Mouse (Mus musculus): ENCODE results near the gene Ankrd35. TPM values are rescaled to one million over a fixed set of nuclear protein-coding genes. Genes with fewer than 3 reads are reported as not detected.

The Ankrd35 gene
- polyA plus RNA-seq, 1 experiment from 2014 or later, result 2.8 TPM

DNA sequence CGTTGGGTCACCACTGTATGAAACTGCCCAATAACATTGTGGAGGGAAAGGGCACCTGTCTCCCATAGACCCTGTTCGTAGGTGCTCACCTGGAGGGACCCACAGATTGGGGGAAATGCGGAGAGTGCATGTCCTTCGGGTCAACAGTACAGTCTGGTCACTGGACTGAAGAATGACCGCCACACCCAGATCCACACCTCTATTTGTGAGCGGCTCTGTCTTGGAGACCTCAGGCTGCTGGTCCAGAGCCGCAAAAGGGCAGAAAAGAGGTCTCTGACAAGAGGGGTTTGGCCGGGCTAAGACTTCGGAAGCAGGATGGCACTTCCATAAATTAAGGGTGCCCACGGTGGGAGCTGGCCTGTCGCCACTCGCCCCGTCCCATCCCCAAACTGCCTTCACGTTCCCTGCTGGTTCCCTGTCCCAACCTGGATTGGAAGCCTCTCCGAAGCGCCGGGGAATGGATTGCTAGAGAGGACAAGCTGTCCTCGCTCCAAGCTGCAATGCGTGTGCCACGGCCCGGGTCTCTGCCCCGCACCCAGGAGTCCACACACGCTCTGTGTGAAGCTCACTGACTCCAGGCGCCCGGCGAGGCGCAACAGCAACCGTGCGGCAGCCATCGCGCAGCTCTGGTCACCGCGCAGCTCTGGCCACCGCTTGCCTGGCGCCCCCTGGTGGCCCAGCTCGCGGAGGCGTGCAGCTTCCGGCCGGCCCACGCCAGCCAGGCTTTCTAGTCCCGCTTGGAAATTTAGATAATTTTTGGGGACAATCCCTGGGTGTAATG lies 38.2 kb downstream of the Ankrd35 start, which contains the start of gene Nudt17:
Gene Nudt17, minus strand, starts transcription at position 660 of the 781 bp plus-strand sequence.
- H3K4me2 ChIP-seq (ENCODE audit: low read length), result peak within 1 kb of the TSS; percentile 89
- 5% methylated on average over 42 of the region's 42 CpGs for WGBS
- H3K27ac ChIP-seq (ENCODE audit: low read depth, low read length), result no peak within 1 kb of the TSS
- H3K4me3 ChIP-seq (ENCODE audit: low read length), result peak within 1 kb of the TSS; percentile 54
- H3K9me3 ChIP-seq (ENCODE audit: control insufficient read depth, low read length), result no peaks in the 10 kb centered on the region
- H3K27me3 ChIP-seq (replicated peaks; ENCODE audit: control insufficient read depth, insufficient read depth, low read length), result no peaks in the 10 kb centered on the region
- peaks cover 4% of the 10 kb centered on the region; the same call in 1 of the 2 replicates for H3K36me3 ChIP-seq (ENCODE audit: control insufficient read depth, insufficient read depth, low read length)
- ATAC-seq, result peak; percentile 88
- peak within 1 kb of the TSS; percentile 79 for H3K9ac ChIP-seq (ENCODE audit: low read depth, low read length)
- no peaks in the 10 kb centered on the region for H3K4me1 ChIP-seq (ENCODE audit: control insufficient read depth, insufficient read depth, low read depth, low read length)

DNA sequence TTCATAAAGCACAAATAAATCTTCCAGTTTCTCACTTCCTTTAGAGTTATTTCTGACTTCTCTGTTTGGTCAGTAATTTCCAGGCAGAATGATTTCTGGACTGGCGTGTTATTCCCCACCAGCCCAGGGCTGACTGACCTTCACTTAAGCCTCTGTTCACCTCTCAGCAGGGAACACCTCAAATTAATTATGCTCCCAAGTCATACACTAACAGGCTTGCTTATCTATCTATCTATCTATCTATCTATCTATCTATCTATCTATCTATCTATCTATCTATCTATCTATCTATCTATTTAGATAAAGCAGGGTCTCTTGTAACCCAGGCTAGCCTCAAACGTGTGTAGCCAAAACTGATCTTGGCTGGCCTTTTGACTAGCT lies 38.7 kb downstream of the Ankrd35 start:
- no peaks in the 10 kb centered on the region for H3K27me3 ChIP-seq (replicated peaks; ENCODE audit: control insufficient read depth, insufficient read depth, low read length)
- WGBS, result 45% methylated on average over 2 of the region's 2 CpGs
- H3K4me3 ChIP-seq (ENCODE audit: low read length), result no peak overlapping the region; the same call in 1 of the 2 replicates
- H3K36me3 ChIP-seq (ENCODE audit: control insufficient read depth, insufficient read depth, low read length), result peaks cover 6% of the 10 kb centered on the region; the same call in 1 of the 2 replicates
- no peaks in the 10 kb centered on the region for H3K4me1 ChIP-seq (ENCODE audit: control insufficient read depth, insufficient read depth, low read depth, low read length)
- H3K9ac ChIP-seq (ENCODE audit: low read depth, low read length), result no peak overlapping the region
- no peaks in the 10 kb centered on the region for H3K9me3 ChIP-seq (ENCODE audit: control insufficient read depth, low read length)
- peak overlapping the region; percentile 89 for H3K4me2 ChIP-seq (ENCODE audit: low read length)
- no peak overlapping the region for H3K27ac ChIP-seq (ENCODE audit: low read depth, low read length)
- ATAC-seq, result peak; percentile 34; the same call in 1 of the 2 replicates

DNA sequence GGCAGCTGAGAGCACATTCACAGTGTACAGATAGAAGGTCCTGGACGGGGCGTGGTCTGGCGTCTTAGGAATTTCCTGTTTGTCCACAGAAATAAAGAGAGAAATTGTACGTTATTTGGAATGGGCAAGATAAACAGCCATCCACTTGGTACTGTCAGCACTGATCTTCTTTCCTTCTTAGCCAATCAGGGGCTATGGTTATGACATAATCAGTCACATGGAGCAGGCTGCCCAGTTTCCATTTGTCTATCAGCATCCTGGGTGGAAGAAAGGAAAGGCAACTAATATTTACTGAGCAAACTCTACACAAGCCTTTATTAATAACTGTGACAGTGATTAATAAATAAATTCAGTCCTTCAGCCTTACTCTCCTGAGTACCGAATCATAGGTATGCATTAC lies 44.4 kb downstream of the Ankrd35 start:
- no peaks in the 10 kb centered on the region for H3K9me3 ChIP-seq (ENCODE audit: control insufficient read depth, low read length)
- WGBS, result 91% methylated on average over 5 of the region's 5 CpGs
- no peak for ATAC-seq
- H3K36me3 ChIP-seq (ENCODE audit: control insufficient read depth, insufficient read depth, low read length), result peaks cover 9% of the 10 kb centered on the region
- no peak overlapping the region for H3K4me2 ChIP-seq (ENCODE audit: low read length)
- H3K4me1 ChIP-seq (ENCODE audit: control insufficient read depth, insufficient read depth, low read depth, low read length), result no peaks in the 10 kb centered on the region
- no peaks in the 10 kb centered on the region for H3K27me3 ChIP-seq (replicated peaks; ENCODE audit: control insufficient read depth, insufficient read depth, low read length)
- H3K9ac ChIP-seq (ENCODE audit: low read depth, low read length), result no peak overlapping the region
- no peak overlapping the region for H3K4me3 ChIP-seq (ENCODE audit: low read length)
- no peak overlapping the region for H3K27ac ChIP-seq (ENCODE audit: low read depth, low read length)

DNA sequence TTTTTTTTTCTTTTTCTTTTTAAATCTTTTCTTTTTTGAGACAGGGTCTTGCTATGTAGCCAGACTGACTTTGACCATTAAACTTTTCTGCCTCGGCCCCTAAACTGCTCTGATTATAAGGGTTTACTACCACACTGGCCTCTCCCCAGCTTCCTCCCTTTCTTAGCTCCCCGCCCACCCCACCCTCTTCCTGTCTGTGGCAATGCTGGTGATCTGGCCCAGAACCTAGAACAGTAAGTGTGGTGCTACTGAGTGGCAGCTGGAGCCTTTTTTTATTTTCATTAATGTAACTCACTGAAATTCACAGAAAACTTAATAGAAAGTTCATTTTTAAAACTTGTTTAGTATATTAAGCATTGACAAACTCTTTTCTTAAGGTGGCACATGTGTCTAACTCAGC lies 45.9 kb downstream of the Ankrd35 start:
- ATAC-seq, result no peak
- Histone ChIP-seq H3K4me1 (ENCODE audit: control insufficient read depth, insufficient read depth, low read depth, low read length) (no peaks in the 10 kb centered on the region), H3K4me2 (ENCODE audit: low read length) (no peak overlapping the region), H3K9me3 (ENCODE audit: control insufficient read depth, low read length) (no peaks in the 10 kb centered on the region), H3K27me3 (replicated peaks; ENCODE audit: control insufficient read depth, insufficient read depth, low read length) (no peaks in the 10 kb centered on the region), H3K9ac (ENCODE audit: low read depth, low read length) (no peak overlapping the region), H3K36me3 (ENCODE audit: control insufficient read depth, insufficient read depth, low read length) (peaks cover 9% of the 10 kb centered on the region), H3K4me3 (ENCODE audit: low read length) (no peak overlapping the region), H3K27ac (ENCODE audit: low read depth, low read length) (no peak overlapping the region)
- WGBS, result 85% methylated on average over 2 of the region's 2 CpGs

DNA sequence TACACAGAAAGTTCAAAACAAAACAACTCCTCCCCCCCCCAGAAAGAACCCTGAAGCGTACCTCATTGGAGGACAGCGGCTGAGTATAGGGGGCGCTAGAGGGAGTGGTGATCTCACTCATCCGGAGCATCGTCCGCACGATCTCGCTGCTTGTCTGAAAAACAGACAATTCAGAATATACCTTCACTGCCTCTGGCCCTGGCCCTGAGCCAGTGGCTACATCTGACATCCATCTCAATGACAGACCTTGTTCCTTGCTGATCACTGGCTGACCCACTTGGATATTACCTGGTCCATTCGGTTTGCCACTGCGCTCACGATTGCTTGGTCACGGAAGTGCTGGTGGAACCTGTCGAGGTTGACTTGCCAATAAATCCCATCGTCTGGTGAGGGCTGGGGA lies 49.2 kb downstream of the Ankrd35 start:
- no peaks in the 10 kb centered on the region for H3K27me3 ChIP-seq (replicated peaks; ENCODE audit: control insufficient read depth, insufficient read depth, low read length)
- H3K4me3 ChIP-seq (ENCODE audit: low read length), result no peak overlapping the region
- H3K36me3 ChIP-seq (ENCODE audit: control insufficient read depth, insufficient read depth, low read length), result peaks cover 15% of the 10 kb centered on the region
- H3K4me1 ChIP-seq (ENCODE audit: control insufficient read depth, insufficient read depth, low read depth, low read length), result no peaks in the 10 kb centered on the region
- peak; percentile 60; the same call in 1 of the 2 replicates for ATAC-seq
- H3K9me3 ChIP-seq (ENCODE audit: control insufficient read depth, low read length), result no peaks in the 10 kb centered on the region
- peak overlapping the region; percentile 9; the same call in 1 of the 2 replicates for H3K27ac ChIP-seq (ENCODE audit: low read depth, low read length)
- 30% methylated on average over 14 of the region's 14 CpGs for WGBS
- H3K9ac ChIP-seq (ENCODE audit: low read depth, low read length), result no peak overlapping the region
- peak overlapping the region; percentile 15; the same call in 1 of the 2 replicates for H3K4me2 ChIP-seq (ENCODE audit: low read length)

DNA sequence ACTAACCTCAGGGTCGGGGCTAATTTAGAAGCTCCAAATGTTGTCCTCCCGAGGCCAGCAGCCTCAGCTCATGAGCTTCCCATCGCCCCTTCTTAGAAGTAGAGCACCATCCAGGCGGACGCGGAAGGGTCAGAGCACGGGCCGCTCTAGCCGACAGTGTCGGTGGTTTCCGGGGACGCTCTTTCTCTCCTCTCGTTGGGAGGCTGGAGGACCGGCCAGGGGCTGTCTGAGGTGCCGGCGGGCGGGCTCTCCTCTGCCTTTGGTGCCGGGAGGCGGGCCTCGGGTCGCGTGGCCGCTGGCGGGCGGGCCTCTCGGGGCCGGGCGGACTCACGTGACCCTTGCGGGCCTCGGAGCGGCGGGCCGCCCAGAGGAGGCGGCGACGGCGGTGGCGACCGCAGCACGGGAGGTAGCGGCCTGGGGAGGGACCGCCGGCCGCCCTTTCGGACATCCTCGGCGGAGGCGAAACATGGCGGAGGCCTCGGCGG lies 57.5 kb downstream of the Ankrd35 start, which contains the start of the genes Polr3c and Rnf115:
Gene Polr3c, minus strand, starts transcription at position 286 of the 485 bp plus-strand sequence.
Gene Rnf115, plus strand, starts transcription at position 322 of the 485 bp plus-strand sequence.
- ATAC-seq, result peak; percentile 99
- Histone ChIP-seq H3K27ac (ENCODE audit: low read depth, low read length) (peak within 1 kb of the TSS; percentile 88), H3K4me3 (ENCODE audit: low read length) (peak within 1 kb of the TSS; percentile 83), H3K27me3 (replicated peaks; ENCODE audit: control insufficient read depth, insufficient read depth, low read length) (no peaks in the 10 kb centered on the region), H3K4me2 (ENCODE audit: low read length) (peak within 1 kb of the TSS; percentile 78), H3K9me3 (ENCODE audit: control insufficient read depth, low read length) (no peaks in the 10 kb centered on the region), H3K9ac (ENCODE audit: low read depth, low read length) (peak within 1 kb of the TSS; percentile 88), H3K4me1 (ENCODE audit: control insufficient read depth, insufficient read depth, low read depth, low read length) (peaks cover 16% of the 10 kb centered on the region), H3K36me3 (ENCODE audit: control insufficient read depth, insufficient read depth, low read length) (peaks cover 7% of the 10 kb centered on the region)
- under 1% methylated on average over 47 of the region's 52 CpGs for WGBS

DNA sequence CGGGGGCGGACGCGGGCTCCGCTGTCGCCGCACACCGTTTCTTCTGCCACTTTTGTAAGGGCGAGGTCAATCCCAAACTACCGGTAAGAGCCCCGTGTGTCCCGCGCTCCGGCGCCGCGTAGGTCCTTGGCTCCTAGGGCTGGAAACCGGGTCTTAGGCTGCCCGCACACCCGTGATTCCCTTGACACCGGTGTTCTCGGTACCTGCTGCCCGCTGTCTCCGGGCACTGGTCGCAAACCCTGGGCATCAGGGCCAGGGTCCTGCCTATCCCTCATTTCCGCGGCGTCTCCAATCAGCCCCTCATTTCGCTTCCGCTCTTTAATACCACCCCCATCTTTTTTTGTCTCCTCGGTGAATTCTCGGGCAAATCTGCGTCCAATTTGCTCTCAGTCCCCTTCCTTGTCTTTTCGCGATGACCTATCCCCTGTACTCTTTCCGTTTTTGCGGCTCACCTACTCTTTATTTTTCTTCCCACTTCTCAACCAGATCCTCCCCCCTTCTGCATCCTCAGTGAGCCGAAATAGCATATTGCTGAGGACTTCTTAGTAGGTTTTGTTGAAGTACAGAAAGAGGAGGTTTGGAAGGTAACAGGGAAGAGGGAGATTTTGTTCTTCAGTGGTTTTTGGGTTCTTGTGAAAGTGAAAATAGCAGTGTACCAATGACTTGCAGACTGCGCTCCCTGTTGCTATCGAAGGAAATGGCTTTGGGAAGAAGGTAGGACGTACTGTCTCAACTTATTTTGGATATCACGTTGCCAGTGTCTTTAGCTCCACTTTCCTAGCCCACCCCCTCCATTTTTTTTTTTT lies 58.1 kb downstream of the Ankrd35 start:
- Histone ChIP-seq H3K27ac (ENCODE audit: low read depth, low read length) (peak overlapping the region; percentile 88), H3K27me3 (replicated peaks; ENCODE audit: control insufficient read depth, insufficient read depth, low read length) (no peaks in the 10 kb centered on the region), H3K9ac (ENCODE audit: low read depth, low read length) (peak overlapping the region; percentile 88), H3K9me3 (ENCODE audit: control insufficient read depth, low read length) (no peaks in the 10 kb centered on the region), H3K36me3 (ENCODE audit: control insufficient read depth, insufficient read depth, low read length) (peaks cover 6% of the 10 kb centered on the region), H3K4me1 (ENCODE audit: control insufficient read depth, insufficient read depth, low read depth, low read length) (peaks cover 16% of the 10 kb centered on the region), H3K4me3 (ENCODE audit: low read length) (peak overlapping the region; percentile 83), H3K4me2 (ENCODE audit: low read length) (peak overlapping the region; percentile 78)
- ATAC-seq, result peak; percentile 60
- WGBS, result under 1% methylated on average over 33 of the region's 42 CpGs

DNA sequence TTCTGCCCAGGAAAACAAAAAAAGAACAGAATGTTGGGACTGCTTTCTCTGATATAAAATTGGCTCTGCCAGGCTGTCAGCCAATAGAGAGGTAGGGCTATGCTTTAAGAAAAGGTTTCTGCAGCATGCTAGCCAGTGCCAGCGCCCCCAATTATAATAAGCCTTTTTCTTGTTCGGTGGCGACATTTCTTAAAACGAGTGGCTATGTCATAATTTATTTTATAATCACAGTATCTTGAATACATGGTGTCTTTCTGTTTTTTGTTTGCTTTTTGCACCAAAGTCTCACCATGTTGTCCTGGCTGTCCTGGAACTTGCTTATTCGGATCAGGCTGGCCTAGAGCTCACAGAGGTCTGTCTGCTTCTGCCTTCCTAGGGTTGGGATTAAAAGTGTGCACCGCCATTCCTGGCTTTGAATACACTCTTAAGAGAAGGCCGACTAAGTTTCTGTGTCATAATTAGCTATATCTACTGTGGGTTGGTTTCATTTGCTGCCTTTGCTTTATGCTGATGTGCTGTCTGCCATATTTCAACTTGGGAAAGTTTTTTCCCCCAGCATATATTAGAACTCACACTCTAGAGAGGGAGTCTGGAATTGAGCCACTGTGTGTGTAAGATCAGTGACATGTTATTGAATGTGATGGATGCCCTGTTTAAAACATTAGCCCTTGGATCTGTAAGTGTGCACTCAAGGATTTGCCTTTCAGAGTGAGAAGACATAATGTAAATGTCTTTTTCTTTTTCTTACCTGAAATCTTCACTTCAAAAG lies 58.9 kb downstream of the Ankrd35 start:
- Histone ChIP-seq H3K4me1 (ENCODE audit: control insufficient read depth, insufficient read depth, low read depth, low read length) (peaks cover 16% of the 10 kb centered on the region), H3K4me3 (ENCODE audit: low read length) (peak overlapping the region; percentile 83), H3K9ac (ENCODE audit: low read depth, low read length) (0 out of 2 replicates have a peak overlapping the region, but pooled peaks have one; percentile 12), H3K27ac (ENCODE audit: low read depth, low read length) (peak overlapping the region; percentile 88; the same call in 1 of the 2 replicates), H3K27me3 (replicated peaks; ENCODE audit: control insufficient read depth, insufficient read depth, low read length) (no peaks in the 10 kb centered on the region), H3K36me3 (ENCODE audit: control insufficient read depth, insufficient read depth, low read length) (peaks cover under 1% of the 10 kb centered on the region; the same call in 1 of the 2 replicates), H3K9me3 (ENCODE audit: control insufficient read depth, low read length) (no peaks in the 10 kb centered on the region), H3K4me2 (ENCODE audit: low read length) (peak overlapping the region; percentile 78)
- ATAC-seq, result no peak
- 39% methylated on average over 7 of the region's 7 CpGs for WGBS
